Mouse (Mus musculus) c-Kit-positive CD71-negative TER-119-negative erythroid progenitor cells, embryonic 14.5 days (primary cell): ENCODE results near the gene Foxc2.

Source experiments
- DNase-seq: peaks from one replicate; pipeline ENCODE4 v3.0.0-alpha.2; 2013; ENCODE audit warnings: low read depth

Foxc2 gene

DNA sequence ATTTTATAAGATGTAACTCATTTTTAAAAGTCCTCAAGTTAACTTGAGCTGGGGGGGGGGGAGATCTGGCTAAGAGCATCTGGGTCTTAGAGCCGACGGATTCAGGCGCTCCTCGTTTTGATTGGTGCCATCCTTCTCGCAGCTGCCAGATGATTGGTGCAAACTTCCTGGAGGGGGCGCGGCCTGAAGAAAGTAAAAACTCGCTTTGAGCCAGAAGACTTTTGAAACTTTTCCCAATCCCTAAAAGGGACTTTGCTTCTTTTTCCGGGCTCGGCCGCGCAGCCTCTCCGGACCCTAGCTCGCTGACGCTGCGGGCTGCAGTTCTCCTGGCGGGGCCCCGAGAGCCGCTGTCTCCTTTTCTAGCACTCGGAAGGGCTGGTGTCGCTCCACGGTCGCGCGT lies at the start of gene Foxc2:
Foxc2 (plus strand) TSS at position 224 of the 400 bp plus-strand sequence.
- DNase-seq = no peak

DNA sequence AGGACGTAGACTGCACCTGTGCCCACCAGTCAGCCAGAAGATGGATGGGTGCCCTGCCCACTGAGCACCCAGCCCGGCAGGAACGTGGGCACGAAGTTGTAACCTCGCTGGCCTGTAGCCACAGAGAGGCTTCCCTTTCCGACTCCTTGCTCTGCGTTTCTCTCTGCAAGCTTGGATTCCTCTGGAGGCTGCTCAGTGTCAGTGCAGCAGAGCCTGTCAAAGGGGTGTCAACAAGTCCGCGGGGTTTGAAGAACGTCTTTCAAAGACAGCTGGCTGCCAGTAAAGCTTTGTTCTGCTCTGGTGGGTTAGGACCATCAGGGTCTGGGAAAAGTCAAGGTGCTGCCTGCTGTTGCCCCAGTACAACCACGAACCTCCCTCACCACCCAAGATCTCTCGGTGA lies 44.5 kb upstream of the Foxc2 start:
- DNase-seq = no peak

DNA sequence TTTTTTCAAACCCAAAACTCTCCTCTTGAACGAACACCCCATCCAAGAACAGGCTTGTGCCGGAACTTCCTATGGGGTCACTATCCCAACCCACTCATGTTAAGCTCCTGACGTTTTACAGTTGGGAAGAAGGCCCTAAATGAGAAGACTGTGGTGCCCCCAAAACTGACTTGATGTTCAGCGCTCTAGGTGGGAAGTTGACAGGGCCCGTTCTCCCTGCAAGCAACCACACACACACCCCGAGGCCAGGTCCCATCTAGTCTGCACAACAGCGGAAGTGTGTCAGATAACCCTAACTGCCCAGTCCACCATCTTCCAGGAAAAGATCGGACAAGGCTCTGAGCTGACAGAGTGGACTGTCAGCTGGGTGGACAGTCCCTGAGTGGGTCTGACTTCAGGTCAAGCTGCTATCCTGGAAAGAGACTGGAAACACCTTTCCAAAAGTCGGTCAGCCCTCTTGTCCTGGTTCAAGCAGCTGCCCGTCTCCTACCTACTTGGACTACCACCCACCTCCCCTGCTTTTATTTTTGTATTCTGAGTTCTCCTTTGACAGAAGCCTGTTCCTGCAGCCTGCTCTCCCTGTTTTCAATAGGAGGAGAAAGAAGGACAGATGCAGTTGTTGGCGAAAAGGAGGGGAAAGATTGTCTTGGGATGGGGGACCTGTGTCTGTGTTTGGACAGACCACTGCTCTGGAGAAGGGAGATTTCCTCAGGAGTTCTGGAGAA lies 43.4 kb upstream of the Foxc2 start:
- DNase-seq = no peak

DNA sequence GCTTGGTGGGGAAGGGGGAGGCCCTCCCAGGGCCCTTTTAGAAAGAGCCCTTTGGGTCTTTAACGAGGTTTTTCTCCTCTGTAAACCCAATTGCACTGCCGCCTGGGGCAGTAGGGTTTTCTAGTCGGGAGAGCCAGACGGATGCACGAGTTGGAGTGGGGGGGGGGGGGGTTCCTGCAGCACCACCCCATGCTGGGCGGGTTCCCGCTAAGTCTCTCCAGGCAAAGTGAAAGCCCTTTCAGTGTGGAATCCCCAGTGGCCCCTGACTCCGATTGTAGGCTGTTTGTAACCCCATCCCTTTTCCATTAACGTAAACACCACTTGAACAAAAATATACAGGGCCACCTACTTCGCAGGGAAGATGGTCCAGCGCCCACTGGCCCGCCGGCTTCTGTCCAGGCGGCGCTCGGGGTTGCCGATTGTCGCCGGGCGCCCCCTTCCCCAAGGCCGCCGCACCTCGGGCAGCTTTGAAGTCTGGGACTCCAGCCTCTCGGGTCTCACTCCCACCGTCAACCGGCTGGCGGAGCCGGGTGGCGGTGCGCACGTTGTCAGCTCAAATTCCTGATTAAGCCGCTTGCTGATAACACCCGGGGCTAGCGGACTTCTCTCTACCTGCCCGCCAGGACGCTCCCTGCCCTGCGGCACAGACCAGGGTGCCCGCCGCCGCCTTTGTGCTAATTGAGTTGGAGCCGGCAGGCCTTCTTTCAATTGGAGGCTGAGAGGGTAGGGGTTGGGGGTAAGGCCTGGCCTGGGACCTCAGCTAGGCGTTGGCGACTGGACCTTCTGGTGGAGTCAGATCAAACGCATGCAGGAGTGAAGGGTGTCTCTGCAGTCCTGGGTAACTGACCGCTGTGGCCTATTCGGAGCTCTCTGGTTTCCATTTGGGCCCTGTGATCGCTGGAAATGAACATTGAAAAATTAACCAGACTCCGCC lies 42.5 kb upstream of the Foxc2 start:
- DNase-seq = no peak

GRCm38 (mm10) chr8:121074108-121074847 lies 41.7 kb upstream of the Foxc2 start:
- no peak for DNase-seq

GRCm38 (mm10) chr8:121074848-121075145 lies 41.2 kb upstream of the Foxc2 start:
- DNase-seq = no peak

- no peak for DNase-seq
Measured at GRCm38 (mm10) chr8:121075936-121076335, 40.0 kb upstream of the Foxc2 start.

GRCm38 (mm10) chr8:121076555-121076954 lies 39.4 kb upstream of the Foxc2 start:
- no peak for DNase-seq

- no peak for DNase-seq
Measured at GRCm38 (mm10) chr8:121078721-121079120, 37.2 kb upstream of the Foxc2 start.

GRCm38 (mm10) chr8:121079201-121079600 lies 36.8 kb upstream of the Foxc2 start:
- DNase-seq = no peak

DNA sequence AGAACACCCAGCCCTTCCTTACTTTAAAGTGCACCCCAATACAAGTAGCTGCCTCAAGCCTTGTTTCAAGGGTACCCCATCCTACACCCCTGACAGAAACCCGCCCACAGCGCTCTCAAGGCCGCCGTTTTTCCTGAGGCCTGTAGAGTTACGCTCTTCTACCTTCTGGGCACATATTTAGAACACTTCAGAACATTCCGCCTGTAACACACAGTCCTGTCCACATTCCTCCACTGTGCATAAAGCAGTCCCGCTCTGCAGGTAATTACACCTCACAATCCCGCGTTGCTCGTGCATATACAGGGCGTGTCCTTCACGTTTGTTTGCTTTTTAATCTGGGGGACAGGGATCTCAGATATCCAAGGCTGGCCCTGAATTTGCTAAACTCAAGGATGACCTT lies 36.0 kb upstream of the Foxc2 start:
- no peak for DNase-seq

GRCm38 (mm10) chr8:121080361-121081090 lies 35.4 kb upstream of the Foxc2 start:
- no peak for DNase-seq

DNA sequence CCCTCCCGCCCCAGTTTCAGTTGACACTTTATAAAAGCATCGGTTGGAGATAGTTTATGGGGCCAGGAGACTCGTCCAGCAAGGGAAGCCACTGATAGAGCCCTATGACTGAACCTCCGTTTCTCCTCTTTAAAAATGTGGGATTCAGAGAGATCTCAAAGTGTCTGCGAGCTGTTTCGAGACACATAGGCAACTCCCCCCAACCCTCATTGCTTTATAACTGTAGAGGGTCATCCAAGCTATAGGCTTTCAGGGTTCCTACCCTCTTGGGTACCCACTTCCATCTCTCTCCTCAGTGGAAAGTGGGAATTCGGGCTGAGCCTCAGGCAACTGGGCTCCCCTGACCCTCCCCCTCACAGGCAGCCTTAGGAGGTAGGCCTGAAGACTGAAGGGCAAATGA lies 34.6 kb upstream of the Foxc2 start:
- DNase-seq = no peak

- DNase-seq = no peak
Measured at GRCm38 (mm10) chr8:121082218-121083092, 33.5 kb upstream of the Foxc2 start.

- no peak for DNase-seq
Measured at GRCm38 (mm10) chr8:121083093-121083935, 32.7 kb upstream of the Foxc2 start.

DNA sequence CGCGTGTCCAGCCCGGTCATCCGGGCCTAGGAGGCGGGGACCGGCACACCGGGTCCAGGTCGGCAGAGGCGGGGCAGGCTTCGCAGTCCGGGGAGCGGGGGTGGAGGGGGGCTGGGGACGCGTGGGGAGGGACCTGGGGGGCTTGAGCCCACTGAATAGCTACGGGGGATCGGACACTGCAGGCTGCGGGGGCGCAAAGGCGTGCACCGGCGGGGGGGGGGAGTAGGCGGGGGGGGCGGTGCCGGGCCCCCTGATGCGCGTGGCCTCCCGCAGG lies 32.1 kb upstream of the Foxc2 start:
- DNase-seq = no peak

DNA sequence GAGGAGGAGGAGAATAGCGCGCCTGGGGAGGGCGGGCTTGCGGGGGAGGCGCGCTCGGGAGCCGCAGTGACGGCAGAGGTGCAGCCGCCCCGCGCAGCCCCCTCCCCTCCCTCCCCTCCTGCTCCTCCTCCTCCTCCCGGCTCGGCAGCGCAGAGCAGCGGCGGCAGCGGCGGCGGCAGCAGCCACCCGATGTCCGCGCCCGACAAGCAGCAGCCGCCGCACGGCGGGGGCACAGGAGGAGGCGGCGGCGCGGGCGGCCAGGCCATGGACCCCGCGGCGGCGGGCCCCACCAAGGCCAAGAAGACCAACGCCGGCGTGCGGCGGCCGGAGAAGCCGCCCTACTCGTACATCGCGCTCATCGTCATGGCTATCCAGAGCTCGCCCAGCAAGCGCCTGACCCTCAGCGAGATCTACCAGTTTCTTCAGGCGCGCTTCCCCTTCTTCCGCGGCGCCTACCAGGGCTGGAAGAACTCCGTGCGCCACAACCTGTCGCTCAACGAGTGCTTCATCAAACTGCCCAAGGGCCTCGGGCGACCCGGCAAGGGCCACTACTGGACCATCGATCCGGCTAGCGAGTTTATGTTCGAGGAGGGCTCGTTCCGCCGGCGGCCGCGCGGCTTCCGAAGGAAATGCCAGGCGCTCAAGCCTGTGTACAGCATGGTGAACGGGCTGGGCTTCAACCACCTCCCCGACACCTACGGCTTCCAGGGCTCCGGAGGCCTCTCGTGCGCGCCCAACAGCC lies 31.6 kb upstream of the Foxc2 start, which contains the start of gene Foxf1:
Foxf1 (plus strand) TSS at position 177 of the 742 bp plus-strand sequence.
- DNase-seq = no peak

GRCm38 (mm10) chr8:121085011-121085410 lies 31.0 kb upstream of the Foxc2 start:
- DNase-seq = no peak

- no peak for DNase-seq
Measured at GRCm38 (mm10) chr8:121085561-121085960, 30.4 kb upstream of the Foxc2 start.
